Mouse (Mus musculus): ENCODE data around the gene Serpinb12.
"Not testable (repeated sequence)": the region's sequence is repeated elsewhere in the genome, so short reads cannot be mapped to it uniquely, and the experiment has no call there.

Gene Serpinb12

DNA sequence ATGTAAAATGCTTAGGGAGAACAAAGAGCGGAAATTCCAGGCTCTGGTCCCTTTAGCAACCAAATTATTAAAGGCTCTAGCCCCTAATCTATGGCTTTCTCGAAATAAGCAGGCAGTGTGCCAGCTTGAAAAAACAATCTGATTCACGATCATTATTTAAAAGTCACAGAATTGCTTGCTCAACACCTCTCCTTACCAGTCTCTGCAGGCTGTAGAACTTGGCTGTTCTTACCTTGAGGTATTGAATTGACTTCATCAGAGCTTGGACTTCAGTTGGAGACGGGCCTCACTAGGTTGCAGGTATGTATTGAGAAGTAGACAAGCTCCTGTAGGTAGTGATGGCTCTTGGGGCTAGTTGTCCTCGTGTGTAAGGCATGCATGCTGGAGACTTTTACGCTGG, at the start of gene Serpinb12:
TSS of gene Serpinb12 (plus strand) at position 185 of the 400 bp plus-strand sequence.
- DNase-seq = no peak

DNA sequence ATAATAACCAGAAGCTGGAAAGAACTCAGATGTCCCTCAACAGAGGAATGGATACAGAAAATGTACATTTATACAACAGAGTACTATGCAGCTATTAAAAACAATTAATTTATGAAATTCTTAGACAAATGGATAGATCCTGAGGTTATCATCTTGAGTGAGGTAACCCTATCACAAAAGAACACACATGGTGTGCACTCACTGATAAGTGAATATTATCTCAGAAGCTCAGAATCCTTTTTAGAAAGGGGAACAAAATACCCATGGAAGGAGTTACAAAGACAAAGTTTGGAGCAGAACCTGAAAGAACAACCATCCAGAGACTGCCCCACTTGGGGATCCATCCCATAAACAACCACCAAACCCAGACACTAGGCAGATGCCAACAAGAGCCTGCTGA, 39.1 kb upstream of the Serpinb12 start:
- not testable (repeated sequence) for DNase-seq

DNA sequence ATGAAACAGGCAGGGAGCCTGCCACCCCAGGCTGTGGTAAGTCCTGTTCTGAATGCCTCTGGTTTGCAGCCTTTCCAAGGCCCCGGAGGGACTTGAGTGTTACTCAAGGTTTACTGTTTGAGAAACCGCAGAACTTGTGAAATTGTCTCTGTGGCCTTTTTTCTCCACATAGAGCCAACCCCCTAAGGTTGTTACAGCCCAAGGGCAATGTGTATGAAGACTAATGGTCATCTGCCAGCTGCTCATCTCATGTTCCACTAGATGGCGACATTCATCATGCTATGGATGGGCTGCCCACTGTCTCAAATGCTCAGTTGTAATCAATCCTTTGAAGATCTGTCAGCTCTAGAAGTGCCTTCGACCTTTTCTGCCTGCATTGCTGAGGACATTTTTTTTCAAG, 32.8 kb upstream of the Serpinb12 start:
- DNase-seq = peak; percentile 9 to 17

DNA sequence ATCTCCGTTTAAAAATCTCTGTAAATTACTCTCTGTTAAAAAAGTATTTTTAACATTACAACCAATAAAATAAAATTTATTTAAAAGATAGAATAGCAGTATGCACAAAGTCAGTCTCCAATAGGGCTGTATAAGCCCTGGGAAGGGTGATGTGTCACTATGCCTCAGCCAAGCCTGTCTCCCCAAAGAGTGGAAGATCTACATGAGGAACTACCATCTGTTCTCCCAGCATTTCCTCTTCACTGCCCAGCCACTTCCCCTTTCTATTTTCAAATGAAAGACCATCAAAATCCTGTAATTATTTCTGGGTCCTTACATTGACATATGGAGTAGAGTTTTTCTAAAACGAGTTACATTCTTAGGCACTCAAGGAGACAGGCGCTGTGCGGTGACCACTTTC, 2.3 kb upstream of the Serpinb12 start:
- DNase-seq = no peak

DNA sequence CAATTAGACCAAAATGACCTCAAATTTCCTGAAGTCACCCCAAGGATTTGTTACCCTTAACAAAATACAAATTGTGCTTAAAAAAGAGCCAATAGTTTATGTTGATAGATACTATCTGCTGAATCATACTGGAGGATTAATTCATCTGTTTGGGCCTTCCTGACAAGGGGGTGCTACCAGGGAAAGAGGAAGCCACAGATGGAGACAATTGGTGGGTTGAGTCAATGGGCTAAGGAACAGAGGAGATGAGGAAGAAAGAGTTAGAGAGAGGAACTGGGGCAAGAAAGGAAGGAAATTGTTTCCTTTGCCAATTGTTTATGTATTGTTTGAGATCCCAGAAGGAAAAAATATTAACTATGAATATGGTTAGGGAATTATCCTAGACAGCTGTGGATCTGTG, 591 bp upstream of the Serpinb12 start:
- no peak for DNase-seq

DNA sequence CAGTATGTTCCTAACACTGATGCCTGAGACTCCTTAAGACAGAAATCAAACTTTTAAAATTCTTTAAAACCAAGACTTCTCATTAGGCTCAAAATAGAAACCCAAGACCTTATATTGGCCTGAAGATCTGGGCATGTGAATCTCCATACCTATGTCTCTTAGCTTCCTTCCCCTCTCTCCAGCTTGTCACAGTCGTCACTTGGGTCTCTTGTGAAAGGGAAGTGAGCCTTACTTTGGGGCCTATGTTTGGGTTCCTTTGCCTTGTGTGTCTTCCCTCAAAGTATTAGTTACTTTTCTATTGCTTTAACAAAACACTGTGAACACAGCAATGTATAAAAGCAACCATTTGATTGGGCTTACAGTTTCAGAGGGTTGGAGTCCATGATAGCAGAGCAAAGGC, 13.0 kb downstream of the Serpinb12 start:
- no peak for DNase-seq

DNA sequence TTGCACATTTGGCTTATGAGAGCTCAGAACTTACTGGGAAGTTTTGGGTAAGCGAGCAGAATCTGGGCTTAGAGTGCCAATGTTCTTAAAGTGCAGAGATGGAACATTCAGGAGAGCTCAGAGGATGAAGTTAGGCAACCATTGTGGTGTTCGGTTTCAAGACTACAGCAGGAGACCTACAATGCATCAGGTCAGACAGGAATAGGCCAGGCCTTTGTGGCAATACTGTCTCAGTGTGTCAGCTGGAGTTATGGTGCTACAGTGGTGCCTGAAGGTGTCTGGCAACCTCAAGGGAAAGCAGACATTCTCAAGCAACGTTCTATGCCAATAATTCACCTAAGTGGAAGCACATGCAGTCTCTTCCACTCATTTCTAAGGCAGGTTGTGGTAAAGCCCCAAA, 25.7 kb downstream of the Serpinb12 start:
- no peak for DNase-seq

DNA sequence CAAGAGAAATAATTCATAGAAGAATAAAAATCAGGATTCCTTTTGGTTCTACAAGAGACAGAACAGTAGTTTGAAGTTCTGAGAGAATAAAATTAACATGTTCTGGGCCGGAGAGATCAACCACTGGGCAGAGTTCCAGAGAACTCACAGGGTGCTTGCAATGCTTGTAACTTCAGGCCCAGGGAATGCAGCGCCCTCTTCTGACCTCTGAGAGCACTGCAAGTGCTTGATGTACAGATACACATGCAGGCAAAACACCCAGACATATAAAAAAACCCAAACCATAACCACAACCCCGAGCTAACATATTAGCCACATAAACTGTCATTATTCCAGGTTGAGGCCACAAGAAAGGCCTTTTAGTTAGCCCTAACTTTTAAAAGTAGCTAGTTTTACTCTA, 26.8 kb downstream of the Serpinb12 start:
- peak in 1 of 2 experiments; percentile 46 for DNase-seq

DNA sequence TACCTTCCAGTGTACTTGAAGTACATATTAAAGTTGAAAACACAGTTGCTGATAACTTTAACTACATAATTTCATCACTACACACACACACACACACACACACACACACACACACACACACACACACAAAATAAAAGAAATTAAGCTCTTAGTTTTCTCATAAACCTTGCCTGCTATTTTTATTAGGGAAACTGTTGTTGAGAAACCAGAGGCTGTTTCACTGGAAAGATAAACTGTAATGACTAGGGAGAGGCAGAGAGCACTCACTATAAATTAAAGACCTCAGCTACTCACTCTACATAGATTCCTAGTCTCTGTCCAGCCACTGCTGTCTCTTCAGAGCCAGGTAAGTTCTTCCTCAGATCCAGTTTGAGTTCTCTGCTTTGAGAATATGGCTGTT, 46.4 kb downstream of the Serpinb12 start, which contains the start of gene Serpinb13:
TSS of gene Serpinb13 (plus strand) at position 301 of the 400 bp plus-strand sequence.
- no peak for DNase-seq

DNA sequence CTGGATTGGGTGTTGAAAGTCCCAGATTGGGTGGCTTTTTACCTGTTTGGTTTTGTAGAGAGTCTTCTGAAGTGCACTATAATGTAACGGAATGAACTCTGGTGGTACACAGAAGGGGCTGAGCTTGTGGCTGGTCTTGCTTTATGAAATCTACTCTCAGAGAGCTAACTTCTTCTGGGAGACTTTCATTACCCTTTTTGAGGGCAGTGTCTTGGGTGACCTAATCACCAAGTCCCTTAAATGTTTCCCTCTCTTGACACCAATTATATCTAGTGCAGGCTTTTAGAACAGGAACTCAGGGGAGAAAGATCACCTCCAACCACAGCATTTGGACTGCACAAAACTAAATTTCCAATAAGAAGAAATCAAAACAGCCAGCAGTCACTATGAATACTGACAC, 48.8 kb downstream of the Serpinb12 start:
- DNase-seq = no peak

DNA sequence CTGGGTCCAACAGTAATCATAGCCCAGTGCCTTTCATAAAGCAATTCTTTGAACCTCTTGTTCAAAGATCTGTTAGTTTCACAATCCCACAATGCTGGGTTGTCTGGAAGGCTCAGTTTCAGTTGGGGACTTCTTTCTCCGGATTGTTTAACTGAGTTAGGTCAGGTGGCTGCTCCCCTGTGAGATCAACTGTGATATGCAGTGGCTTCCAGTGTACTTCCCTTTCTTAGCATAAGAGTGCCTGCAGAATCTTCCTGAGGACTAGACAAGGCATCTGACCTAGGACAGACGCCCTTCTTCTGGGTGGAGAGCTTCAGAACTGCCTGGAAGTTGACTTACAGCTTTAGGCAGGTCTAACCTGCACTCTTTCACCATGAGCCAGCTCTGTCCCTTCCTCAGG, 49.6 kb downstream of the Serpinb12 start:
- no peak for DNase-seq

DNA sequence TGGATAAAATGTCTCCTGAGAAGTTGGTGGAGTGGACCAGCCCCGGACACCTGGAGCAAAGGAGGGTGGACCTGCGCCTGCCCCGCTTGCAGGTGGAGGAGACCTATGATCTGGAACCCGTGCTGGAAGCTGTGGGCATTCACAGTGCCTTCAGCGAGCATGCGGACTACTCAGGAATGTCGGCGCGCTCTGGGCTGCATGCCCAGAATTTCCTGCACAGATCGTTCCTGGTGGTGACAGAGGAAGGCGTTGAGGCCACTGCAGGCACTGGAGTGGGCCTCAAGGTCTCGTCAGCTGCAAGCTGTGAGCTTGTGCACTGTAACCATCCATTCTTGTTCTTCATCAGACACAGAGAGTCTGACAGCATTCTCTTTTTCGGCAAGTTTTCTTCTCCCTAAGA, 66.2 kb downstream of the Serpinb12 start:
- peak in 1 of 2 experiments; percentile 2 for DNase-seq

DNA sequence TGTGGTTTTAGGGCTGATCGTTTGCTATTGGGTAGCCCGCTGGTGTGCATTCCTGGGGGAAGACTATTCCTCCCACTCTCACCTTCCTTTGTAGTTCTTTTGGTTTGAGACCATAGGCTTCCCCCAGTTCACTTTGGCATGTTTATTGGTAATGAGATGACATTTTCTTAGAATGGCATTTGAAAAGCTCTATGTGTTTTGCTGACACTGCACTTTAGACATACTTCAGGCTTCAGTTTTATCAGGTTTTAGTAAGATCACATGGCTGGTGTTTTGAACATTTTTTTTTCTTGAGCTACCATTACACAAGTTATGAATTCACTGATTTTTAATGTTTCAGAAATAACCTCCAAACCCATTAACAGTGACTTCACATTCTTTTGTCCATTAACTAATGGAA, 67.5 kb downstream of the Serpinb12 start:
- no peak for DNase-seq

DNA sequence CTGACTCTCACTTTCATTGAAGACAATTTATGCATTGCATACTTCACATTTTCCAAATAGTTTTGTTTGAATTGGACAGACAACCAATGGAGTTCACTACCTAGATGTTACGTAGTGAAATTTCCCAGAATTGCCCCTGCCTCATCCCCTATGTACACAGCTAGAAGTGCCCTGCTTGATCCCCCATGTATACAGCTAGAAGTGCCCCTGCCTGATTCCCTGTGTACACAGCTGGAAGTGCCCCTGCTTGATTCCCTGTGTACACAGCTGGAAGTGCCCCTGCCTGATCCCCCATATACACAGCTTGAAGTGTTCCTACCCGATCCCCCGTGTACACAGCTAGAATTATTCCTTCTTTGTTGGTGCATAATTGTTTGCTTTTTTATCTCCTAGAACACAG, 72.1 kb downstream of the Serpinb12 start:
- no peak for DNase-seq

Measured in kidney, postnatal 36 days (tissue).